Mouse (Mus musculus) ZHBTc4 (cell line): ENCODE results near the gene Gsdma.
"Not testable (repeated sequence)": the region's sequence is repeated elsewhere in the genome, so short reads cannot be mapped to it uniquely, and the experiment has no call there.

Source experiments
- DNase-seq: peaks from one replicate; pipeline ENCODE4 v3.0.0-alpha.2; 2011; ENCODE audit warnings: low read depth, low spot score

Gene Gsdma

GRCm38 (mm10) chr11:98664091-98664490 is at the start of gene Gsdma:
TSS of gene Gsdma (plus strand) at chr11:98664351.
- DNase-seq: peak; percentile 76

- no peak for DNase-seq
These were observed 43.4 kb upstream of the Gsdma start for GRCm38 (mm10) chr11:98620791-98621190.

GRCm38 (mm10) chr11:98623981-98624380 is 40.2 kb upstream of the Gsdma start:
- not testable (repeated sequence) for DNase-seq

DNA sequence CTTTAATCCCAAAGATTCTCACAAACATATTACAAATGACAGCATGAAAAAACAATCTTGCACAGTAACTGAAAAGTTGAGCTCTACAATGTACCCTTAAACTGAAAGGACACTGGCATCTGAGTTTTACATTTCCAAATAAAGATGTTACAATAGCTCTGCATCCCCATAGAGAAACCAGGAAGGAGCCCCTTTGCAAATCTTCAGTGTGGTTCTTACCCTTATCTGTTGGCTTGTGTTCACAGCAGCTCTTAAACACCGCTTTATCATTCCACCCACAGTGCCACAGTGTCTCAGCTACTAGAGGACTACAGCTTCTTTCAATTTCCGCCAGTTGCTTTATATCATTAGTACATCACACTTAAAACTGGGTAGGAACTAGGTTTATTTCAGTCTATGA is 39.8 kb upstream of the Gsdma start:
- not testable (repeated sequence) for DNase-seq

DNA sequence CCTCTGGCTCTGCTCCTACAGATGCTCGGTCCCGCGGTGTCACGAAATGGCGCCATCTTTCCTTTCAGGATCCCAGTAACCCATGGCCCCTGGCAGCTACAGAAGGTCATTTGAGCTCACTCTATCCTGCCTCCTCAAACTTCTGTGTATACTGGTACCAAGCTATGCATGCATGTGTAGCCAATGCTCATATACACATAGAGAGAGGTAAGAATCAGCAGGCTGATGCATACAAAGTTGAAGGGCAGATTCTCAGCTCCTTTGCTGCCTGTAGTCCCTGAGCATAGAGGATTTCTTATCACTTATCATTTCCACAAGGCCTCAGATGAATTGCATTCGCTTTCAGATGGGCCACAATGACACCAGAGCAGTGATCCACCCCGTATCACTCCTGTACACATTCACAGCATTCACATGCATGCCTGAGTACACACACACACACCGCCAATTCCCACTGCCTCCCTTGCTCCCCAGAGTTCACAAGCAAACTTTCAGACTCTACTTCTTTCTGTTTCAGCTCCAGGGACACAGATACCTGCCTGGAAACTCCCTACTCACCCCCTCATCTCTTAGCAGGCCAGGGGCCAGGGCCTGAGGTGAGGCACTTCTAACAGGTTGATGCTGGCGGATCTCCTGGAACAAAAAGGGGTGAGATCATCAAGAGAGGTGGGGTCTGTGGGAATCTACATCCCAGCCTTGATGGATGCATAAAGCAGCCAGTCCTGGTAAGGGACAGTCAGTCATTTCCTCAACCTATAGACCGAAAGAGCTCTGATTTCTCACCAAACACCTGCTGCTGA is 38.3 kb upstream of the Gsdma start, which contains the start of the genes Gm12355 and Gsdma3:
Gm12355 (minus strand) TSS at position 51 of the 800 bp plus-strand sequence.
Gsdma3 (plus strand) TSS at position 750 of the 800 bp plus-strand sequence.
- DNase-seq: no peak

DNA sequence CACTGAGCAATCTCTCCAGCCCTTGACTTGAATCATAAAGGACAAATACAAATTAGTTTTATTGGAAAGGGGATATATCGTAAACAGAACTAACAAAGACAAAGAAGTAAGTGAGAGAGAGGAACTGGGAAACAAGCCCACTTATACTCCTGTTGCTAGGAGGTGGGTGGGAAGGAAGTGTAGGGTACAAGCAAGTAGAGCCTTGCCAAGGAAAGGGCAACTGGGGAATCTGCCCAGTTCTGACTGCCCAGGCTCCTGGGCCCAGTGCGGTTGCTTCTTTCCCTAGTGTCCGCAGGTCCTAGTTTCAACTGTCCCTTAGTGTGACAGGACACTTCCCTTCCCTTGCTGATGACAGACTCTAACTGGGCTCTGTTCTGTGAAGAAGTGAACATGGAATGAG is 35.4 kb upstream of the Gsdma start:
- DNase-seq: no peak

DNA sequence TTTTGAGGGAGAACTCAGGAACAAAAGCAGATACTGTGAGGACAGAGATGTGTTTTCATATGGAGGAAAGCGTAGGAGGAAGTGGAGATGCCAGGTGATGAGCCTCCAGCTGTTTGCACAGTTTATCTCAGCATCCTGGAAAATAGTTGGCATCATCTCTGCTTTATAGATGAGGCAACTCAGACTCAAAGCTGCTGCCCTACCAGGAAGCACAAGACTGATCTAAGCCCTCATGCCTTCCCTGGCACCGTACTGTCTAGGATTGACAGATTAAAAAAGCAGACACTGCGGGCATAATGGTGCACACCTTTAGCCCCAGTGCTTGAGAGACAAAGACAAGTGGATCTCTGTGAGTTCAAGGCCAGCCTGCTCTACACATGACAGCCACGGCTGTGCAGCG is 33.5 kb upstream of the Gsdma start:
- DNase-seq: no peak

DNA sequence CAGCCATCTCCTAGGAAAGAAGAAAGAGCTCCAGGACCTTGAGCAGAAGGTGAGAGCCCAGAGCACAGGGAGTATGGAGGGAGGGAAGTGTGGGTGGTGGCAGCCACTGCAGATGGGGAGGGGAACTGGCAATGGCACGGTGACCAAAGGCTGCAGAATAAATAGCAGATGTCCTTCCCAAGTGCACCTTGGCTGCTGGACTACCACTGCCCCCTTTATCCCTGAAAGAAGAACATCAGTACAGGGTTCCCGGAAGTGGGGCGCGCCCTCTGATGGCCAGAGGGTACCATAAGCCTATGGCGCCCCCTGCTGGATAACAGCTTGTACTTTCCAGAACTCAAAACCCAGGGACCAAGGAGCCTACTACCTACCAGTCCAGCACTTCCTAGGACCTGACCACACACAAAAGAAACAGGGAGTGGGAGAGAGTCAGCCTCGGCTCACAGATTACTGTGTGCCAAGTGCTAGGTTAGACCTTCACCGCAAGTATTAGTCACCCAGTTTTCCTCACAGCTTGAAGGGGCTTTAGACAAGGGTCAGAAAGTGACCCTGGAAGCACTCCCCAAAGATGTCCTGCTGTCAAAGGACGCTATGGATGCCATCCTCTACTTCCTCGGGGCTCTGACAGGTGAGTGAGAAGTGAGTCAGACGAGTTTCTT is 28.7 kb upstream of the Gsdma start:
- peak; percentile 55 for DNase-seq

DNA sequence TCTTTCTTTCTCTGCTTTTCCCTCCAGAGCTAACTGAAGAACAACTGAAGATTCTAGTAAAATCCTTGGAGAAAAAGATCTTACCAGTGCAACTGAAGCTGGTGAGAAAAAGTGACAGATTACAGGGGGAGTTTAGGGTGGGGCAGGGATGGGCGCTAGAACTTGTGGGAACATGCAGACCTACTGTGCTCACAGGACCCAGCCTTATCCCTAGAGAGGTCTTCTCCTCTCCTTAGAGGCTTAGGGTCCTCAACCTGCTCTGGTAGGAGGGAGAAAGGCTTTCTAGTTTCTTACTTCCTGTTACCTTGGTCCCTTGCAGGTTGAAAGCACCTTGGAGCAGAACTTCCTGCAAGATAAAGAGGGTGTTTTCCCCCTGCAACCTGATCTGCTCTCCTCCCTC is 26.6 kb upstream of the Gsdma start:
- DNase-seq: no peak

GRCm38 (mm10) chr11:98640091-98640490 is 24.1 kb upstream of the Gsdma start:
- peak; percentile 10 for DNase-seq

- no peak for DNase-seq
These were observed 19.4 kb upstream of the Gsdma start for GRCm38 (mm10) chr11:98644757-98645156.

DNA sequence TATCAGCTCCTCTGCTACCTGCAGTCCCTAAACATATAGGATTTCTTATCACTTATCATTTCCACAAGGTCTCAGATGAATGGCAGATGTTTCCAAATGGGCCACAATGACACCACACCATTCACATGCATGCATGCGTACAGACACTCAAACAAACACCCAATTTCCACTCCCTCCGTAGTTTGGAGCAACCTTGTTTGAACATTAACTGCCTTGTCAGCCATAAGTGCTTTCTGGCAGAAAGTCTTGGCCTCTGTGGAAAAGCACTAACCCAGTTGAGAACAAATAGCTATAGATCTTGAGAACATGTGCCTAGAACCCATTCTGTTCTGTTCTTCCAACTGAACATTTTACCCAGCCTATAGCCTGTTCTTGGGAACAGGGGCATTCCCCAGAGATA is 18.2 kb upstream of the Gsdma start:
- DNase-seq: no peak

GRCm38 (mm10) chr11:98646459-98646858 is 17.7 kb upstream of the Gsdma start, which contains the start of gene Gsdma2:
TSS of gene Gsdma2 (plus strand) at chr11:98646759.
- DNase-seq: no peak

DNA sequence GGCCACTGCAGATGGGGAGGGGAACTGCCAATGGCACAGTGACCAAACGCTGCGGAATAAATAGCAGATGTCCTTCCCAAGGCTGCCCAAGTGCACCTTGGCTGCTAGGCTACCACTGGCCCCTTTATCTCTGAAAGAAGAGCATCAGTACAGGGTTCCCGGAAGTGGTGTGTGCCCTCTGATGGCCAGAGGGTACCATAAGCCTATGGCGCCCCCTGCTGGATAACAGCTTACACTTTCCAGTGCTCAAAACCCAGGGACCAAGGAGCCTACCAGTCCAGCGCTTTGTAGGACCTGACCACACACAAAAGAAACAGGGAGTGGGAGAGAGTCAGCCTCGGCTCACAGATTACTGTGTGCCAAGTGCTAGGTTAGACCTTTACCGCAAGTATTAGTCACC is 9.1 kb upstream of the Gsdma start:
- DNase-seq: peak; percentile 79

DNA sequence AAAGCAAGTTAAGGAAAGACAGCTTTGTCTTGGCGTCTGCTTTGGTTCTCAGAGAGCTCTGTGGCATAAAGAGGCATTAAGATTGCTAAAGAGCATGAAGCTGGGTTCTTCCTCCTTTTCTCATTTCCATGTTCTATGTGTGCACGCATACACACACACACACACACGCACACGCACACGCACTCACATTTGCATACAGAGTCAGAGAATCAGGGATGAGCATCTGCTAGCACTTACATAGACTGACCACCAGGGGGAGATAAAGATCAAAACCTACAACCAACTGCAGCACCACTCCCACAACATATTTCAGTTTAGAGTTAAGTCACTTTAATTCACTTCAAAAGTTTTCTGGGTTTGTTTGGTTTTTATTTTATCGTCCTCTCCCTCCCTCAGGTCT is 3.6 kb upstream of the Gsdma start:
- DNase-seq: peak; percentile 75

- no peak for DNase-seq
These were observed 4.8 kb downstream of the Gsdma start for GRCm38 (mm10) chr11:98668984-98669383.

DNA sequence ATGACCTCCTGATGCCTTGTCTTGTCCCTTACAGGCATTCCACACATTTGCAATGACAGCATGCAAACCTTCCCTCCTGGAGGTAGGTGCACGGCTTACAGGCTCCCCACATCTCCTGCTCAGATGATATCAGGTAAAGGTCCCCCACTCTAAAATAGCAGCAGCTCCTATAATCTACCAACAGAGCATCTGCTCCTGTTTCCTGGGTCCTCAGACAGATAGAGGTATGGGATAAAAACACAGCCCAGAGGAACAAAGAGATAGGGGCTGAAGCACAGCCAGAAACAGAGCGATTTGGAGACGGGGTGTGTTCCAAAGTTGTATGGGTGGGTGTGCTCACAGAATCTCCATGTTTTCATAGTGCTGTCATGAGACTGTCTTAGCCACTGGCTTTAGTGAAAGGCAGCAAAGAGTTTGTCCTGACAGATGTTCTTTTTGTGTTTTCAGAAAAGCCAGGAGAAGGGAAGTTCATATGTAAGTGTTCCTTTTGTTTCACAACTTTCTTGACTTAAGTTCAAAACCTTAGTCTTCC is 7.2 kb downstream of the Gsdma start:
- DNase-seq: no peak

- DNase-seq: no peak
These were observed 7.7 kb downstream of the Gsdma start for GRCm38 (mm10) chr11:98671857-98672256.

DNA sequence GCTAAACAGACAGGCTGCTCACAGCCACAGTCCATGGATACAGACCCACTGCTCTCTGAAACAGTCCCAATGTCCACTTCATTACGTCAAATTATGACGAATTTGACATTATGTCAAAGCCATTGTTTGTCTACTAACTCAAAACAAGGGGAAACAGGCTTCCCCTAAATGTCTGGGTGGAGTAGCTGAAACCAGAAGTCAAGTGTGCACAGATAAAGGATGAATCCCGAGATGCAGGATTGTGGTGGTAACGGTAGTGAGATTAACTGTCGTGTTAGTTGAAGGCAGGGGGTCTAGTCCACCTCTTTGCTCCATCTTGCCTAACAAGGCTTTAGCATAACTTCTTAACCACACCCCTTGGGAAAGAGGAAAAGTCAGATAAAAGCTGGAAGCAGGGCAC is 8.3 kb downstream of the Gsdma start:
- DNase-seq: no peak

- DNase-seq: peak; percentile 70
These were observed 9.0 kb downstream of the Gsdma start for GRCm38 (mm10) chr11:98673136-98673535.

- DNase-seq: no peak
These were observed 11.7 kb downstream of the Gsdma start for GRCm38 (mm10) chr11:98675829-98676363.

- DNase-seq: no peak
These were observed 15.9 kb downstream of the Gsdma start for GRCm38 (mm10) chr11:98680023-98680422.
